Mouse (Mus musculus) bone marrow, adult 2 months (tissue): ENCODE results near the gene Spred2.
"Not testable (repeated sequence)": the region's sequence is repeated elsewhere in the genome, so short reads cannot be mapped to it uniquely, and the experiment has no call there.

ENCODE experiments used
- CTCF ChIP-seq: fragments of 200-500 bp; IDR thresholded peaks from 2 replicates; pipeline ENCODE4 v1.5.1; 2011; ENCODE audit warnings: low read length, control low read depth; ENCODE audit not compliant: control insufficient read depth, insufficient read depth
- POLR2A ChIP-seq: fragments of 200-500 bp; IDR thresholded peaks from 2 replicates; pipeline ENCODE4 v1.6.1; 2011; ENCODE audit warnings: low read depth, mild to moderate bottlenecking, control low read depth, low read length, borderline replicate concordance; ENCODE audit not compliant: control insufficient read depth

- not testable (repeated sequence) for TF ChIP-seq CTCF, POLR2A
Measured at GRCm38 (mm10) chr11:20062801-20063200, 138.6 kb downstream of the Spred2 start.
